Mouse (Mus musculus) ovary, adult 18-20 months (tissue): ENCODE results near the gene Myrip.
"Not testable (repeated sequence)": the region's sequence is repeated elsewhere in the genome, so short reads cannot be mapped to it uniquely, and the experiment has no call there.

Source experiments
- DNase-seq: peaks from one replicate; pipeline ENCODE4 v3.0.0; 2022; ENCODE audit warnings: low spot score, mixed read lengths

Myrip gene

DNA sequence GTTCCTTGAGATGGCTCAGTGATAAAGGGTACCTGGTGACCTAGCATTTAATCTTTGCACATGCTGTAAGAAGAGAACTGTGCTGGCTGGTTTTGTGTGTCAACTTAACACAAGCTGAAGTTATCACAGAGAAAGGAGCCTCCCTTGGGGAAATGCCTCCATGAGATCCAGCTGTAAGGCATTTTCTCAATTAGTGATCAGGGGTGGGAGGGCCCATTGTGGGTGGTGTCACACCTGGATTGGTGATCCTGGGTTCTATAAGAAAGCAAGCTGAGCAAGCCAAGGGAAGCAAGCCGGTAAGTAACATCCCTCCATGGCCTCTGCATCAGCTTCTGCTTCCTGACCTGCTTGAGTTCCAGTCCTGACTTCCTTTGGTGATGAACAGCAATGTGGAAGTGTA is at the start of gene Myrip:
Gene Myrip, plus strand, starts transcription at position 301 of the 400 bp plus-strand sequence.
- not testable (repeated sequence) for DNase-seq

DNA sequence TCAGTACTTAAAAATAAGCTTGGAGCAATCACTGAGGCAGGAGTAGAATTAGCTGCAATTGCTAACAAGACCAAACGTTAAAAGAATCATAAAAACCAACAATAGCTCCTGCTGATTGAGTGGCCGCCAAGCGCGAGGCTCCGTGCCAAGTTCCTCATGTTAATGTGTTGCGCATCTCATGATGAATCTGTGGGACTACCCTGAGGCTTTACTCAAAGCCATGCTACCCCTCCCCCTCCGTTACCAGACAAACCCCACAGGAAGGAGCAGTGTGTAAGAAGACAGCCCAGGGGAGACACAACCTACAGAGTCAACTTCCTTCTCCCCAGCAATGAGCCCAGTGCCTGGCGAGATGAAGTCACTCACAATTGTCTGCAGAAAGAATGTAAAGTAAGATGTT is 41.5 kb upstream of the Myrip start:
- no peak for DNase-seq

DNA sequence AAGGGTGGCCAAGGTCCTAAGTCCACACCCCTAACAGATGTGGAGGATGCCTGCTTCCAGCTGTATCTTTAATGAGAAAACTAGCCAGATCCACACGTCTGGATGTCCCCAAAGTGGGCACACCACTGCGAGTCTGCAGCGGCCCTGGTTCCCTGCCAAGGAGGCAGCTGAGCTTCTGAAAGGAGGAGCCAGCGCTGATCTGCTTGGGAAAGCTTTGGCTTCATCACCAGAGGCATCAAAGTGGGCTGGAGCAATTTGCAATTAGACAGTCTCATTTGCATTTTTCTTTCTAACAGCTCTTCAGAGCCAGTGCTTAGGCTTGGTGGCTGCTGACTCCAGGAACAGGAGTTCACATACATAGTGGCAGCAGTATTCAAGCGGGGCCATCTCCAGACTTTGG is 37.3 kb upstream of the Myrip start:
- no peak for DNase-seq

DNA sequence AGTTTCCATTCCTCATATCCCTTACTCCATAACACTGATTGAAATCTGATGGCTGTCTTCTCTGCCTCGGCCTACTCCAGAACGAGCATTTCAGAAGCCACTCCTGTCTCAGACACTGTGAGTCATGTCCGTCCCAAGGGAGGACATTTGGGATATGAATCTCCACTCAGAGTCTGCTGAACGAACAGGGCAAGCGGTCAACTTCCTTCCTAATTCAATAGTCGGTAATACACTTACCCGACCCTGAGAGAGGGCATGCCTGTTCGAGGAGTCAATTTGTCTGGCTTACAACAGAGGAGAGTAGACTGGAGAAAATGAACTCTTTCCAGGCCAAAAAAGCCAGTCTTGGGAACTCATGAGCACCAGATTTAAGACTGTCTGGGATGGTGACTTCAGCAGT is 28.2 kb upstream of the Myrip start:
- no peak for DNase-seq

DNA sequence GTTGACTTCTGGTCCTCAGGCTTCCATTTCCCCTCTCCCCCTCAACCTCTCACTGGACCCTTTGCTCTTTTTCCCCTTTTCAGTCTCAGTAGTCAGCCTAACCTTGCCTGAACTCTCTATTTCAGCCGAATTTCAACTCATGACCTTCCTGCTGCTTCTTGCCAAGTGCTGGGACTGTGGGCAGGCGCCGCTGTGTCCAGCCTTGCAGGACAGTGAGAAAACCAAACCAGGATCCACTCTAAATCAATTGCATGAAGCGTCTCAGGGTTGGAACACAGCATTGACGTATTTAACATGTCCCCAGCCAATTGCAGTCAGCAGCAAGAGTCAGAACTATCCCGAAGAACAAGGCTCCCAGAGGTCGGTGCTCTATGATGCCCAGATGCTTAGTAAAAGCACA is 26.1 kb upstream of the Myrip start:
- DNase-seq = no peak

DNA sequence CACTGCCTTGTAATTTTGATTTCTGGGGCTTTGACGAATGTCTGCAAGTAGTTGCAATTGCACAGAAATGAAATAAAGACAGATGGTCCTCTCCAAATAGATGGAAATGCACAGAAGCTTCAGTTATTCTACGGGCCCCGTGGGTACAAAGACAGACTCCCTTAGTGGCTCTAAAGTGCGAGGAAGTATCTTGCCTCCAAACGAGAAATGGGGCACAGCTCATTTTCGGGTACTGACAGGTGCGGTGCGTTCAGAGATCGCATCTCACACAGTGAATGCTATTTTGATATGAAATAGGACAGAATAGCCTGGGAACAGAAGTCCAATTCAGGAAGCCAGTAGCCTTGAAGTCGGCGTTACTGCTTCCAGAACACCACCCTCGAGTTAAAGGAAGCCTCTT is 20.2 kb upstream of the Myrip start:
- DNase-seq = no peak

DNA sequence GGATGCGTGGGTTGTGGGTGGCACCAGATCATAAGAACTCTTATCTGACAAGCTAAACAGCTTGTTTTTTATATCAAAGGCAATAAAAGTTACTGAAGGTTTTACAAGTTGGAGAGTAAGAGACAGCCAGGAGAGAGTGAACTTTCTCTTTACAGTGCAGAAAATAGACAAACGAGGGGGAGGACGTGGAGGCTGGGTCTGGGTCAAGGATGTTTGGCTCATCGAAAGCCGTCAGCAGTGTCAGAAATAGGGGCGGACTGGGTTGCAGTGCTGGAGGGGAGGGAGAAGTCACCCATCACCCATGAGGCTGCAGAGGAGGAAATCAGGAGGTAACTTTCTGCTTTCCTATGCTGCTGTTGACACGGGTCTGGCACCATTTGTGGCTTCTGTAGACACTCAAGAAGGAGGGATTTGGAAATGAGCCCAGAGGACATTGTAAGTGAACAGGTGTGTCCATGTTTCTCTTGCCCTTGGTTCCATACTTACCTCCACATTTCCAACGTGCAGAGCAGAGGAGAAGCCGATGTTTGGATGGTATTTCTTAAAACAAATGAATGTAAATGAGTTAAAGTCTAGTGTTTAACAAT is 18.8 kb upstream of the Myrip start:
- DNase-seq = no peak

DNA sequence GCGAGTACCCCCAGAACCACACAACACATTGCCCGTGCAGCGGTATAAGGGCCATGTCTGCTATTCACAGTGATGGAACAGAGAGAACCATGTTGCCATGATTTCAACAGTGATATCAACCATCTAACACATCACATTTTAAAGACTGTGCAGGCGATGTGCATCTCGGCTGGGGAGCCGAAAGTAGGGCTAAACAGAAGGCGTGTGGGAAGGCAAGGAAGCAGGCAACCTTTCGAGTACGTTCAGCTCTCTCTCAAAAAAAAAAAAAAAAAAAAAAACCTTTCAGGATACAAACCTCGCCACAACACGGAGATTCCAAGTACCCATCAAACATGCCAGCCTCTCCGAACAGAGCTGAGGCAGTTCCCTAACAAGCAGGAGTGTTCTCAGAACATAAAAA is 17.8 kb upstream of the Myrip start:
- DNase-seq = no peak

DNA sequence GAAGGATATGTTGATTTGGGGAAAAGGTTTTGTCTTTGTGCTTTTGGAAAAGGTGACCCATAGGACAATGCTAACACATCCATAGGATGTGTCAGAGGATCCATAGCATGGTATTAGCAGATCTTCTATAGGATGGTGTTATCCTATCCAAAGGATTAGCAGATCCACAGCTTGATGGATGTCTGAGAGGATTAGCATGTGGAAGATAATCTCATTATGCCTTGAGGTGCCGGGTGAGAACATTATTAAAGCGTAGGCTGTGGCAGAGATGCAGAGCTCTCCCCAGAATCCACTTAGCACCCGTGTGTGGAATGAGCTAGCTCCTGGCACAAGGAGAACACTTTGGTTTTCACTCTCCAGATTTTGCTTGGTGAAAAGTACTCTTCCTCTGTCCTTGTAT is 13.3 kb upstream of the Myrip start:
- no peak for DNase-seq

DNA sequence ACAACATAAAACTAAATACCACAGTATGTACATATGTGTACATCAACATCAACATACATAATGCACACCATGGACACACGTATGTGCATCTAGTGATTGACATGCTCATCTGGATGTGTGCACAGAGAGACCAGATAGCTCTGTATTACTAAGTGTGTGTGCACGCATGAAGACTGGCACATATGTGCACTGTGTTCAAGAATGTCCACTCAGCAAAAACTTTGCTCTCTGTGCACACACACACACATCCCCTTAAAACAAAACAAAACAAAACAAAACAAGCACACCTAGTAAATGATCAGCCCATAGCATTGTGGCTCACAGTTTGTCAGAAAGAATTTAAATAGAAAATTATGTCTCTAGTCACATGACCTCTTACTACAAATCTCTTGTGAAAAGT is 10.9 kb upstream of the Myrip start:
- DNase-seq = no peak

DNA sequence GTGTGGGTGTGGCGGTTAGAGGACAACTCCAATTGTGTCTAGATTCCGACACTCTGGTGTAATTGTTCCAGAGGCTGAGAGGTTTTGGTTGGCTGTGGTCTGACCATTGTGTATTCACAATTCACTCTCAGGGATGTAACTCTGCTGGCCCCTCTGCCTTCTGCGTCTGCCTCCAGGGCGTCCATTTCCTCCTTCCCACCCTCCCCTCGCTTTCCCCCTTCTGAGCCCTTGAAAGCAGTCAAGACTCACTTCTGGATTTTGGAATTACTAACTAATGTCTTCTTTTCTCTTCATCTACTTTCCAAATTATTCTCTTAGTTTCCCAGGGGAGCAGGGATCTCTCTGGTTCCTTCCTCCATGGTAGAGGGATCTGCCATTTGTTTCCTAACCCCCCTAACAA is 8.8 kb upstream of the Myrip start:
- no peak for DNase-seq

DNA sequence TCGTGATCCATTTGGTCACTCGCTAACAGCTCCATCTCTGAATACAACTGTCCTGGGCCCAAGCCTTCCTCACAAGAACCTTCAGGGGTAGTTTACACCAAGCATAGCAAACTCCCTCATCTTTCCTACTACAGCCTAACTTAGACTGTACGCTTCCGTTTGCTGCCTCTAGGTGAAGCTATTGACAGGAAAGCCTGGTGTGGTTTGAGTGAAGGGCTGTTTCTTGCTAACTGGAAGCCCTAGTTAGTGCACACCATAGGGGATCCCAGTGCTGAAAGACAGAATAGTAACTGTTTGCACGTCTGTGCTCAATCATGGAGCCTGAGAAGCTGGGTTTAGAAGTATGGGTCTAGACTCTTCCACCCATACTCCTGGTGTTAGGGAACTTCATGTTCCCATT is 5.8 kb upstream of the Myrip start:
- DNase-seq = no peak

DNA sequence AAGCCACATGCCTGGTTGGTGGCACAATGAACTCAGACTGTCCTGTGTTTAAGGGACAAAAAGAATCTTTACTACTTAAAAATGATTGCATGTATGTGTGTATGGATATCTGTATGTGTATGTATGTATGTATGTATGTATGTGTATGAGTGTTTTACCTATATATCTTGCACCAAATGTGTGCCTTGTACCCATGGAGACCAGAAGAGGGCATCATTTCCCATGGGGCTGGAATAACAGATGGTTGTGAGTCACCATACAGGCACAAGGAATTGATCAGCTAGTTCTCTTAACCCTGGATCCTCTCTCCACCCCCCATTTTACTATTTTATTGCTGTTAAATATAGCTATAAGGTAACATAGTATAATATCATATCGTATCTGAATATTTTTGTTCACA is 4.4 kb upstream of the Myrip start:
- no peak for DNase-seq

DNA sequence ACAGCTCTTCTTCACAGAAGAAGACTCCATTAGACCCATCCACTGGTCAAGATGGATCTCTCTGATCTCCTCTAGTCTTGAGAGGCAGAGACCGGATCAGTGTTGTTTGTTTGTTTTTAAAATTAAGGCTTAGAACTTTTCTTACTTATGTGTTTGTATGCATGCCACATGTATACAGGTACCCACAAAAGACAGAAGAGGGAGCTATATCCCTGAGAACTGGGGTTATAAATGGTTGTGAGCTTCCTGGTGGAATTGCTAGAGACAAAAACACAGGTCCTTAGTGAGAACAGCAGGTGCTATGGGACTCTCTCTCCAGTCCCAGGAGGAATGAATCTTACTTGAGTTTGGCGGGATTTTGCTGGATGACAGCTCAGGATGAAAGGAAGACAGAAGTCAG is 1.9 kb upstream of the Myrip start:
- DNase-seq = no peak

DNA sequence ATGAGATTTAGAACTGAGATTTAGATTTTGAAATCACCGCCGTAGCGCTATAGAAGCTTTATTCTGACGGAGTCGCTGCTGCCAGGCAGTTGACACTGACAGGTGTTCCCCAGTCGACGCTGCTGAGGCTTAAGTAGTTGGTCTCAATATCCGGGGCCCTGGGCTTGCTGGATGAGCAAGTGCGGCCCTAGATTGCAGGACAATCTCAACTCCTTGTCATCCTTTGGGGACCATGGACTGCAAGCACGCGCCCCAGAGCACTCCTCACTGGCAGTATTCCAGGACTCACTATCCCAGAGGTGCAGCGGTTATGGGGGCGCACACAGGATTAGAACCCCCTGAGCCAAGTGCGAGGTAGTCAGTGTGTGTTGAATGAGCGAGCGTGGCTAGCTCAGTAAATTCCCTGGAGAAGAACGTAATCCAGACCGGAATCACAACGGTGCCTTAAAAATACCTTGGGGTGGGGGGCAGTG is 1.7 kb downstream of the Myrip start:
- no peak for DNase-seq

DNA sequence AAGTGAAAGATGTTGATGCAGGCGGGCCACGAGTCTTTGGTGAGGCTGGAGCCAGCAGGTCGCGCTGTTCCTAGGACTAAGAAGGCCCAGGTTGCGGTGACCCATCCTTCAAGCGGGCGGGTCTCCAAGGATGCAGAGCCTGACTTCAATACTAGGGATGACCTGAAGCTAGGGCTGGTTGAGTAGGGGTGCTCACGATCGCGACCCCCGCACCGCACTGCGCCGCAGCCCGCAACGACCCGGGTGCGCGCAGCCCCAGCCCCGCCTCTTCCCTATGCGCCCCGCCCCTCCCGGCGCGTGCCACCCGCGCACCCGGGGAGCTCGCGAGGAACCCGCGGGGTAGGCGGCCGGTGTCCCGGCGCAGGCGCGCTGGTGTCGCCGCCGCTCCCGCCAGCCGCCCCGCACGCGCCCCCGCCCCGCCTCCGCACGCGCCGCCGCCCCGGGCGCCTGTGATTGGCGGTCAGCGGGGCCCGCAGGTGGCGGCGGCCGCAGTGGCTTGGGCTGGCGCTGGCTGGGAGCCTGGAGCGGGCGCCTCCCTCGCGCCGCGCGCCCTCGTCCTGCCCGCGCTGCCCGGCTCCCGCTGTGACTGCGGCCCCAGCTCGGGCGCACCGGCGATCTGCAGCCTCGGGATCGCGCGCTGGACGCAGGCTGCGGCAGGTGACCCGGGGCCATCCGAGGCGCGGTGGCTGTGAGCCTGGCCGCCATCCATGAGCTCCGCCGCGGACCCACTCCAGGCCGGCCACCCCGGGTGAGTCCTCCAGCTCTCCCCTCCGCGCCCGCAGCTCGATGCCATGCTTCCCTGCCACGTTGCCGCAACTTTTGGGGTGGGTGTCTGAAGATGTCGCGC is 2.4 kb downstream of the Myrip start:
- DNase-seq = peak; percentile 39

DNA sequence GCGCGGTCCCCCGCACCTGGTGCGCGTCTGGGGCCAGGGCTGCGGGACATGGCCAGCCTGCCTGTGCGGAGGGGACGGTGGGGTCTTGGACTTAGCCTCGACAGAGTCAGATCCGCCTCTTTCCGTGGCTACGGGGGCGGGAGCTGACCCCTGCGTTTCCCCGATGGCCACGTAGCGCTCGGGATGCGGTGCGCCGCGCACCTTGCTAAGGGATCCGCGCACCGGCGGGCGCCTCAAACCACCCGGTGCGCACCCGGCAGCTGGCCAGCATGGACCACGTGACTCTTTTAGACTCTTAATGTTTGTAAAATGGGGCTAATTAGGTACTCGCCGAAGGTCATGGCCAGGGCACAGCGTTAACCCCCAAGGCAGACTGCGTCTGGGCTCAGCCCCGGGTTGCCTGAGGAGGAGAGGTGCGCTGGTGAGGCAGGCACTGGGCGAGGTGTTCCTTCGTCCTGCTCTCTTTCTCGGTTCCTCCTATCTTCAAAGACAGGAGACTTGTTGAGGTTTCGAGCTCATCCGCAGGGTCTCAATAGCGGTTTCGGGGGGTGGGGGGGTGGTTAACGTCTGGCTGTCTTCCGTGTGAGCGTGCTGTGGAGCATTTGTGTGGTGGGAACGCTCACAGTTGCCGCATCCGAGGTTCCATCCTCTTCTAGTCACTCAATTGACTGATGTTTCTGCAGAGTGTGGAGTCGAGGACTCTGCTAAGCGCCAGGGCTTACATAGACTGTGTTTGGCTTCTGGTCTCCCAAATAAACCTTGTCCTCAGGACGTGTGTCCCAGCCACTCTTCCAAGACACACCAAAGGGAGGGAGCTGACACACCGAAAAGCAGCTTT is 3.2 kb downstream of the Myrip start:
- no peak for DNase-seq

DNA sequence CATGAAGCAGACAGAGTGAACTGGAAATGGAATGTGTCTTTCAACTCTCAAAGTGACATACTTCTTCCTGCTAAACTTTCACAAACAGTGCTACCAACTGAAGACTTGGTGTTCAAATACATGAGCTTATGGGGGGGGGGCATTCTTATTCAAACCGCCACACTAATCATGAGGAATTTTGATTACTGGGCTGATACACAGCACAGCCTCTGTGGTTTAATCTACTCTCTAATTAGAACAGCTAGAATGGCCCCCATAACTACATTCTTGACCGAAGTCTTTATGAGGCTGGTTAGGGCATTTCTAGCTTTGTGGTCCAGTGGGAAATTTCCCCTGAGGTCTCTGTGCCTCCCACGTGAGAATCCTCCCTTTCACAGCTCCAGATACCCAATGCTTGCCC is 13.9 kb downstream of the Myrip start:
- no peak for DNase-seq

DNA sequence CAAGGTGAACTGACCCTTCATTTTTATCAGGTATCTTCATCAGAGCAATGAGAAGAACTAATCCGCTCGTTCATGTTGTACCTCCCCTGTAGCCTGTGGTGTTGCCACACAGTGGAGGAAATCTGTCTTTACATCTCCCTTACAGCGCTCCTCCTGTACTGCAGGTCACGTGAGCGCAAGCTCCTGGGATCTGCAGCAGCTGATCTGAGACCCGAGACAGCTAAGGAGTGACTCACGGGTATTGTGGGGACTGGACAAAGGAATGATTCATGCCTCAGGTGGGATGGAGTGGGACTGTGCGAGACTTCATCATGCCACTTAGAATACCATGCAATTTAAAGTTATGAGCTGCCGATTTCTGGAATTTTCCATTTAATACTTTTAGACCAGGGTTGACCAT is 17.8 kb downstream of the Myrip start:
- DNase-seq = no peak

DNA sequence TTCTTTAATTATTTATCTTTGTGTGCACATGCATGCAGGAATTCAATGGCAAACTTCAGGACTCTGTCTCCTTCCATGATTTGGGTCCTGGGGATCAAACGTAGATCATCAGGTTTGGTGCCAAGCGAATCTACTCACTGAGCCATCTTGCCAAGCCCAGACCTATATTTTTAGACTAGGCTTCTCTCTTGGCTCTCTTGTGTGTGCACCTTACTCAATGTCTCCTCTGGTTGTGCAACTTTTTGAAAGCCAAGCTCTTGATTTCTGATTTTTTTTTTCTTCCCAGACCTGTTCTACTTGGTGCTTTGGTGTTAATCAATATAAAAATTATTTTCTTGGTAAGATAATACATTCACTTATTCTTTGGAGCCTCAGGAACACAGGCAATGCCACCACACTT is 19.3 kb downstream of the Myrip start:
- DNase-seq = no peak

DNA sequence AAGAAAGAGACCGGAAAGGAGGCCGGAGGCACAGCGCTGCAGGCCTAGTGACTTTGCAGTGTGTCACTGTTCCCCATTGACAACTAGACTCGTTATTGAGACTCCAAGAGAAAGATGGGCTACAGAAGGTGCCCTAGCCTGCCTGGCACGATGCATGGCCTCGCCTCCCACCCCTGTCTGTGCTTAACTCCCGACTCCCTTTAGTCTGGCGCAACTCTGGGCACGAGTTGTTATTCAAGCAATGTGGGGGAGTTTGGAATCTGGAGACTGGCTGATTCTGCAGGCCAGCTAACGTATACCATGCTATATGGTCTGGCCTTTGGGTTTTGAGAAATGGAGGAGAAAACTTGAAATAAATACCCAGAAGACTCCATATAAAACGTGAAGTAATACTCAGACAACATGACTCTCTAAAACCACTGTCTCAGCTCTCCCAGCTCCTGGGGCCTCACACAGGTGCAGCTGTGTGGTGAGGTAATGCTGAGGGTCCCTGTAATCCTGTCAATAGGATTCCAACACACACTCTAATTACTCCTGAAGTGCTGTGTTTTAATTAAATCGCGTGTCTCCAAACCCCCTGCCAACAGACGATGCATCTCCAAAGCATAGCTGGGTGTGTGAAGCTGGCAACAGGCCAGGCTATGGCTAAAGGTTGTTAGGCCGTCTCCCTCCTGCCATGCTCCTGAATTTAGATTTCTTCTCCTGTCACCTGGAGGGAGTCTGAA is 21.6 kb downstream of the Myrip start:
- DNase-seq = no peak

DNA sequence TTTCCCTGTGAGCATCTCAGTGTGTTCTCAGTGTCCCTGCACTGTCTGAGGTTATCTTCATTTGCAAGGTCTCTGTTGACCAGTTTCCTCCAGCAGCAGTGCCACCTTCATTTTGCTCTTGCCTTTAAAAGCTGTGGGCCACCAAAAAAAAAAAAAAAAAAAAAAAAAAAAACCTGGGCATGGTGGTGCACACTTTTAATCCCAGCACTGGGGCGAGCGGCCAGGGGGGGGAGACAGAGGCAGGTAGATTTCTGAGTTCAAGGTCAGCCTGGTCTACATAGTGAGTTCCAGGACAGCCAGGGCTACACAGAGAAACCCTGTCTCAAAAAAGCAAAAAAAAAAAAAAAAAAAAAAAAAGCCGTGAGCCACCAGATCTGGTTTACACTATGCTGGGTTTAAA is 29.7 kb downstream of the Myrip start:
- not testable (repeated sequence) for DNase-seq
